Mouse (Mus musculus): ENCODE results near the gene Dedd. TPM values are rescaled to one million over a fixed set of nuclear protein-coding genes. Genes with fewer than 3 reads are reported as not detected.
"Not testable (repeated sequence)": the region's sequence is repeated elsewhere in the genome, so short reads cannot be mapped to it uniquely, and the experiment has no call there.

Gene Dedd
- polyA plus RNA-seq, 1 experiment from 2014 or later, result 44.1 TPM

GRCm38 (mm10) chr1:171321415-171321814, 7.5 kb upstream of the Dedd start:
- no peaks in the 10 kb centered on the region; the same call in 1 of the 2 replicates for H3K36me3 ChIP-seq
- no peak overlapping the region for H3K4me2 ChIP-seq
- no peaks in the 10 kb centered on the region for H3K27me3 ChIP-seq (replicated peaks)
- no peak overlapping the region for H3K9ac ChIP-seq (replicated peaks)
- H3K9me3 ChIP-seq (replicated peaks), result no peaks in the 10 kb centered on the region
- H3K4me3 ChIP-seq (replicated peaks), result no peak overlapping the region
- ATAC-seq (ENCODE audit: low FRiP score), result no peak
- H3K27ac ChIP-seq (replicated peaks), result no peak overlapping the region
- peaks cover 17% of the 10 kb centered on the region for H3K4me1 ChIP-seq

GRCm38 (mm10) chr1:171322012-171322411, 6.9 kb upstream of the Dedd start:
- H3K4me1 ChIP-seq, result peaks cover 21% of the 10 kb centered on the region
- H3K9ac ChIP-seq (replicated peaks), result no peak overlapping the region
- H3K27ac ChIP-seq (replicated peaks), result no peak overlapping the region
- 93% methylated on average over 1 of the region's 1 CpGs for WGBS
- no peaks in the 10 kb centered on the region for H3K27me3 ChIP-seq (replicated peaks)
- ATAC-seq (ENCODE audit: low FRiP score), result no peak
- H3K4me2 ChIP-seq, result no peak overlapping the region
- H3K4me3 ChIP-seq (replicated peaks), result no peak overlapping the region
- no peaks in the 10 kb centered on the region; the same call in 1 of the 2 replicates for H3K36me3 ChIP-seq
- no peaks in the 10 kb centered on the region for H3K9me3 ChIP-seq (replicated peaks)

GRCm38 (mm10) chr1:171325571-171325970, 3.4 kb upstream of the Dedd start:
- Histone ChIP-seq H3K9ac (replicated peaks) (no peak overlapping the region), H3K36me3 (no peaks in the 10 kb centered on the region; the same call in 1 of the 2 replicates), H3K4me2 (no peak overlapping the region), H3K4me3 (replicated peaks) (no peak overlapping the region), H3K27me3 (replicated peaks) (no peaks in the 10 kb centered on the region), H3K27ac (replicated peaks) (no peak overlapping the region), H3K9me3 (replicated peaks) (no peaks in the 10 kb centered on the region), H3K4me1 (peaks cover 37% of the 10 kb centered on the region)
- no peak for ATAC-seq (ENCODE audit: low FRiP score)
- 83% methylated on average over 2 of the region's 2 CpGs for WGBS

GRCm38 (mm10) chr1:171326588-171326987, 2.4 kb upstream of the Dedd start:
- H3K9me3 ChIP-seq (replicated peaks); ATAC-seq (ENCODE audit: low FRiP score); H3K27ac ChIP-seq (replicated peaks); H3K4me2 ChIP-seq; H3K4me3 ChIP-seq (replicated peaks); H3K9ac ChIP-seq (replicated peaks); H3K36me3 ChIP-seq; H3K27me3 ChIP-seq (replicated peaks): not testable (repeated sequence)
- 93% methylated on average over 4 of the region's 4 CpGs for WGBS
- peaks cover 47% of the 10 kb centered on the region for H3K4me1 ChIP-seq

- Histone ChIP-seq H3K4me1 (peaks cover 61% of the 10 kb centered on the region), H3K4me3 (replicated peaks) (peak overlapping the region; percentile 84), H3K27me3 (replicated peaks) (no peaks in the 10 kb centered on the region), H3K4me2 (peak overlapping the region; percentile 84), H3K9ac (replicated peaks) (peak overlapping the region; percentile 83), H3K36me3 (peaks cover 5% of the 10 kb centered on the region), H3K9me3 (replicated peaks) (no peaks in the 10 kb centered on the region), H3K27ac (replicated peaks) (peak overlapping the region; percentile 99)
- WGBS, result 30% methylated on average over 9 of the region's 9 CpGs
- 0 out of 2 replicates have a peak, but pooled peaks have one; percentile 0 for ATAC-seq (ENCODE audit: low FRiP score)
Observed at GRCm38 (mm10) chr1:171328244-171328643, 701 bp upstream of the Dedd start.

GRCm38 (mm10) chr1:171329433-171330215, 679 bp downstream of the Dedd start:
- 1% methylated on average over 39 of the region's 61 CpGs for WGBS

DNA sequence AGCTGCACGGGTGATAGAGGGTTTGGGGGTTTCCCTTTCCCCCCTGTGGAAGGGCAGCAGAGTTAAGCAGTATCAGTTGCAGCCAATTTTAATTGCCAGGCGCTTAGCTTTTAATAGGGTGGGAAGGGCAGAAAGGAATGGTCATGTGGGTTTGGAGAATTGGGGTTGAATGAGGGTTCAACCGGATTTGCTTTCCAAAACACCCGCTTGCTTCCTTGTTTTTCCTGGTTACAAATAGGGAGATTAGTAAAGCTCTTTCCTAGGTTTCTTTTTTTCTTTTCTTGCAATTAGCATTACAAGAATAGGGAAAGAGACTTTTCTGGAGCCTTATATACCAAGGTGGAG, 1.2 kb downstream of the Dedd start:
- peaks cover 62% of the 10 kb centered on the region for H3K4me1 ChIP-seq
- H3K27me3 ChIP-seq (replicated peaks), result no peaks in the 10 kb centered on the region
- peak overlapping the region; percentile 83 for H3K9ac ChIP-seq (replicated peaks)
- no peaks in the 10 kb centered on the region for H3K9me3 ChIP-seq (replicated peaks)
- peak overlapping the region; percentile 84 for H3K4me3 ChIP-seq (replicated peaks)
- peak overlapping the region; percentile 84 for H3K4me2 ChIP-seq
- H3K27ac ChIP-seq (replicated peaks), result peak overlapping the region; percentile 99
- whole genome bisulfite sequencing, result 0% methylated on average over 4 of the region's 4 CpGs
- ATAC-seq (ENCODE audit: low FRiP score), result no peak; the same call in 1 of the 2 replicates
- H3K36me3 ChIP-seq, result peaks cover 11% of the 10 kb centered on the region; the same call in 1 of the 2 replicates

More at GRCm38 (mm10) chr1:171329433-171330215, 679 bp downstream of the Dedd start:
- Histone ChIP-seq H3K9me3 (replicated peaks) (no peaks in the 10 kb centered on the region), H3K4me3 (replicated peaks) (peak overlapping the region; percentile 84), H3K27ac (replicated peaks) (peak overlapping the region; percentile 99), H3K27me3 (replicated peaks) (no peaks in the 10 kb centered on the region), H3K4me2 (peak overlapping the region; percentile 84), H3K4me1 (peaks cover 65% of the 10 kb centered on the region), H3K9ac (replicated peaks) (peak overlapping the region; percentile 83), H3K36me3 (peaks cover 11% of the 10 kb centered on the region)
- peak; percentile 82 for ATAC-seq (ENCODE audit: low FRiP score)

GRCm38 (mm10) chr1:171342262-171343207, 13.6 kb downstream of the Dedd start:
- Histone ChIP-seq H3K4me2 (no peak overlapping the region), H3K27me3 (replicated peaks) (no peaks in the 10 kb centered on the region), H3K9ac (replicated peaks) (no peak overlapping the region), H3K36me3 (peaks cover 54% of the 10 kb centered on the region), H3K9me3 (replicated peaks) (no peaks in the 10 kb centered on the region), H3K4me1 (peaks cover 30% of the 10 kb centered on the region), H3K4me3 (replicated peaks) (no peak overlapping the region), H3K27ac (replicated peaks) (no peak overlapping the region)
- ATAC-seq (ENCODE audit: low FRiP score), result no peak
- 98% methylated on average over 16 of the region's 16 CpGs for WGBS

DNA sequence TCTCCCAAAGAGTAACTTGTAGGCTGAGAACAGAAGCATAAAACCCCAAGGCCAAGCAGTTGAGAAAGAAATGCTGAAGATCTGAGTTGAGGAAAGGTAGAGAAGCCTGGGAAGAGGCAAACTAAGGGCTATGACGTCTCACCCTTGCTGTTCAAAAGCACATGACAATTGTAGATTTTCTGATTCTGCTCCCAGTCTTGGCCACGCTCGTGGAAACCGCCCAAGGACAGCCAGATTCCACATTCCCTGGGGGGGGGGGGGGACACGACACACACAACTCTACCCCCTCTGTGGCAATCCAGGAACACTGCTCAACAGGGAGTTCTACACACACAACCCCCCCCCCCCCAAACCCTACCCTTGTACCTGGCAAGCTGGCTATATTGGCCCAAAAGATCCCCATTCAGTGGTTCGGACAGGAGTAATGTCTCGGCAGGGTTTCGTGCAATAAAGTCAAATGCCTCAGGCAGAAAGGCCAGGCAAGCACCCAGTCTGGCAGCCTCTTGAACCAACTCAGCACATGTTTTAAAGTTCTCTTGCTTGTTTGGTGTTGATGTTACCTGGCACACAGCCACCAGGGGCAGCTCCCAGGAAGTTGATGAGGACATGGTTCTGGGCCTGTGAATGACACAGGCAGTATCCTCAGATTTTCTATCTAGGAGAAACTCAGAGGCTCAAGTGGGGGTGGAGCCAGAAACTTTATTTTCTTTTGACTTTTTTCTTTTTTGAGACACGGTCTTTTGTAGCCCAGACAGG, 15.2 kb downstream of the Dedd start:
- H3K27ac ChIP-seq (replicated peaks), result no peak overlapping the region
- H3K36me3 ChIP-seq, result peaks cover 43% of the 10 kb centered on the region
- WGBS, result 76% methylated on average over 9 of the region's 9 CpGs
- no peaks in the 10 kb centered on the region for H3K9me3 ChIP-seq (replicated peaks)
- ATAC-seq (ENCODE audit: low FRiP score), result no peak
- H3K27me3 ChIP-seq (replicated peaks), result no peaks in the 10 kb centered on the region
- no peak overlapping the region for H3K9ac ChIP-seq (replicated peaks)
- H3K4me1 ChIP-seq, result peaks cover 43% of the 10 kb centered on the region
- peak overlapping the region; percentile 94; the same call in 1 of the 2 replicates for H3K4me3 ChIP-seq (replicated peaks)
- H3K4me2 ChIP-seq, result peak overlapping the region; percentile 90

- Histone ChIP-seq H3K27ac (replicated peaks) (0 out of 2 replicates have a peak overlapping the region, but pooled peaks have one; percentile 84), H3K4me3 (replicated peaks) (peak overlapping the region; percentile 94), H3K27me3 (replicated peaks) (no peaks in the 10 kb centered on the region), H3K4me1 (peaks cover 45% of the 10 kb centered on the region), H3K9ac (replicated peaks) (peak overlapping the region; percentile 81), H3K4me2 (peak overlapping the region; percentile 90), H3K36me3 (peaks cover 37% of the 10 kb centered on the region), H3K9me3 (replicated peaks) (no peaks in the 10 kb centered on the region)
- 81% methylated on average over 9 of the region's 9 CpGs for WGBS
- ATAC-seq (ENCODE audit: low FRiP score), result 0 out of 2 replicates have a peak, but pooled peaks have one; percentile 2
Observed at GRCm38 (mm10) chr1:171344715-171345114, 15.8 kb downstream of the Dedd start.
